Mouse (Mus musculus) right cerebral cortex, postnatal 4 days (tissue): ENCODE results near the gene Sec14l1.

Experiments used
- DNase-seq: peaks from one replicate; pipeline ENCODE4 v3.0.0-alpha.2; 2022

The Sec14l1 gene

DNA sequence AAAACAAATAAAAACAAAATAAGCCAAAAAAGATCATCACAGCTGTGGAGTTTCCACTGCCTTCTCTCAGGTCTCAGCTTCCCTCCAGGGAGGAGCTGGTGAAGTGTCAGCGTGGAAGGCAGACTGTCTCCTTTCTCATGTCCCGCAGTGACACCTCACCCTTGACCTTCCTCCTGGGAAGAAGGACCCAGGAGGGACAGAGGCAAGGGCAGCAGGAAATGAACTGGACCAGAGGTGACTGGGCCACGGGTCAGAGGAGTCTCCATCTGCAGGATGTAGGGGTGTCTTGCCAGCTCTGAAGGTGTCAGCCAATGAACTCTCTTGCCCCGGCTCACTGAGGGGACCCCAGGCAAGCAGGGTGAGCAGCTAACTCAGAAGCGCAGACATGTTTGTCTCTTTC, 76.6 kb downstream of the Sec14l1 start:
- DNase-seq = no peak

DNA sequence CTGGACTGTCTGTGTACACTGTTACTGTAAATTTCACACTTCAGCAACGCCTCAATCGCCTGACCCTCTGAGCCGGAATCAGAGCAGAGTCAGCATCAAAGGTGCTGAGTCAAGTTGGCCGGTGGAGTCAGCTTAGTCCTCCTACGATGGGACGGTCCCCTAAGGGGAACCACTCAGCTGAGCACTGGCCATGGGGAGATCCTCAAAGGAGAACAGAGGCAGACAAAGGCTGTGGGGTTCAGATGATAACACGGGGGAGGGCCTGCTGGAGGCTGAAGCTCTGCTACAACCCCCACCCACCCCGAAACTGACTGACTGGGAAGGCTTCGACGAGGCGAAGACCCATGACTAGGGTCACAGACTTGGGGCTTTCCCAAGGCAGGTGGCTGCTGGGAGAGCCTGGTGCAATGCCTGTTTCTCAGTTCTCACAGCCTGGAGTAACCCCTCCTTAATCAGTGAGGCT, 79.5 kb downstream of the Sec14l1 start:
- DNase-seq = no peak

DNA sequence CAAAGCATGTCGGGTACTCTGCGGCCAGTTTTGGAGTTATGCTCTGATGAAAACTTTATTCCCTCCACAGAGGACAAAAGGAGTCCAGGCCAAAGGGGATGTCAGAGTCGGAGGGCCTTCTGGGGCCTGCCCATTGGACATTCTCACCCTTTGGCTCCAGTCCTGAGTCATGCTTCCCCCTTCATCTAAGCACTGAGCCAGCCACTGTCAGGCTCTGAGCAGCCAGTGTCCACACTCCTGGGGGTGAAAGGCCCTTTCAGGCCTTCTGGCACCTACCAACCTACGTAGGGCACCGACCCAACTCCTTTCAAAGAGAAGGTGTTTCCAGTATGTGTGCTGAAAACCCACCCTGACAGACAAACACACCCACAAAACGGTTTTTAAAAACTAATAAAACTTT, 80.6 kb downstream of the Sec14l1 start:
- no peak for DNase-seq

GRCm38 (mm10) chr11:117196681-117197080, 81.7 kb downstream of the Sec14l1 start:
- DNase-seq = no peak

GRCm38 (mm10) chr11:117198122-117198521, 83.2 kb downstream of the Sec14l1 start:
- DNase-seq = no peak

GRCm38 (mm10) chr11:117199282-117200175, 84.6 kb downstream of the Sec14l1 start, which contains the start of gene Sept9:
Gene Sept9, plus strand, starts transcription at chr11:117199661.
- no peak for DNase-seq

DNA sequence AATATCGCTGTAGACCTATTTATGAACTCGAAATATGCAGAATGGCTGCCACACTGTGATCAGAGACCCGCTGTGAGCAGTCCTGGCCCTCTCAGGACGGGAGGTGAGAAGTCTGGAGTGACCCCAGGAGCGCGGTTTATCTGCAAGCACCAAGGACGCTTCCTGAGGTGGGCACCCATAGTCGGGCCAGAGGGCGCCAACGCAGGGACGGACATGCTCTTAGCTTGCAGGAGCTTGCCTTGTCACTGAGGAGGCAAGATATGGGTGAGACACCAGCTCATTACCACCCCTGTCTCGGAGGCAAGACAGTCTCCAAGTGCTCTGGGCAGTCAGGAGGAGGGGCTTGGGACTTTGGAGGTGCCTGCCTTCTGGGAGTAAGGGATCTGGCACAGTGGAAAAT, 86.9 kb downstream of the Sec14l1 start:
- no peak for DNase-seq

- no peak for DNase-seq
Measured at GRCm38 (mm10) chr11:117204606-117205005, 89.6 kb downstream of the Sec14l1 start.

- no peak for DNase-seq
Measured at GRCm38 (mm10) chr11:117205042-117205441, 90.1 kb downstream of the Sec14l1 start.

- DNase-seq = no peak
Measured at GRCm38 (mm10) chr11:117205447-117205846, 90.5 kb downstream of the Sec14l1 start.

DNA sequence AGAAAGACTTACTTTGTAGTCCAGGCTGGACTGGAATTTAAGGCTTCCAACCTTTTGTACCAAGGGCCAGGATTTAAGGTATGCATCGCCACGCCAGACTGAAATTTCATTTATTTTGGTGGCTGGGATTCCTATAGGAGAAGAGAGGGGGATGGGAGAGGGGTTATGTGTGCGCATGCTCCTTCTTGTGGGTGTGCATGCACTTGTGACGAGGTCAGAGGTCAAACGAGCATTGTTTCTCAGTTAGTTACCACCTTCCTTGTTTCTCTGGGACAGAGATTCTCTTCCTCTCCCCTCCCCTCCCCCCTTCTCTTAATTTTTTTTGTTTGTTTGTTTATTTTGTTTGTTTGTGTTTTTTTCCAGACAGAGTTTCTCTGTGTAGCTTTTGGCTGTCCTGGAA, 92.5 kb downstream of the Sec14l1 start:
- no peak for DNase-seq

GRCm38 (mm10) chr11:117208151-117208673, 93.2 kb downstream of the Sec14l1 start:
- no peak for DNase-seq
